Mouse (Mus musculus) left cerebral cortex, postnatal 10 days (tissue): Measurements from ENCODE around the gene Sec14l1. TPM values are rescaled to one million over a fixed set of nuclear protein-coding genes. Genes with fewer than 3 reads are reported as not detected.

Experiments used
- DNase-seq, 2 experiments: peaks; one replicate each; pipeline ENCODE4 v3.0.0; 2021 to 2022; ENCODE audit warnings: low spot score in 2 of 2, mixed read lengths in 1 of 2; ENCODE audit errors: extremely low spot score in 1 of 2
- intact Hi-C: fragments of 180-260 bp; cut with DNase I; formaldehyde crosslinking; loops from one replicate; pipeline ENCODE4 v1.15.1; 2025
- microRNA-seq: library from miRNA; unstranded; fragments of <30 nt; microRNA quantifications from one replicate; pipeline ENCODE4 v1.2.0, GENCODE M21; 2022
- total RNA-seq, 2 experiments: library from RNA; stranded (reverse); gene quantifications; 2 replicates each; pipeline ENCODE4 v1.2.3; 2021

The Sec14l1 gene
- total RNA-seq, 2 experiments from 2014 or later: 144 to 145 TPM

DNA sequence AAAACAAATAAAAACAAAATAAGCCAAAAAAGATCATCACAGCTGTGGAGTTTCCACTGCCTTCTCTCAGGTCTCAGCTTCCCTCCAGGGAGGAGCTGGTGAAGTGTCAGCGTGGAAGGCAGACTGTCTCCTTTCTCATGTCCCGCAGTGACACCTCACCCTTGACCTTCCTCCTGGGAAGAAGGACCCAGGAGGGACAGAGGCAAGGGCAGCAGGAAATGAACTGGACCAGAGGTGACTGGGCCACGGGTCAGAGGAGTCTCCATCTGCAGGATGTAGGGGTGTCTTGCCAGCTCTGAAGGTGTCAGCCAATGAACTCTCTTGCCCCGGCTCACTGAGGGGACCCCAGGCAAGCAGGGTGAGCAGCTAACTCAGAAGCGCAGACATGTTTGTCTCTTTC is 76.6 kb downstream of the Sec14l1 start:
- DNase-seq: peak in 1 of 2 experiments; percentile 52
- intact Hi-C loops: no loop called here

DNA sequence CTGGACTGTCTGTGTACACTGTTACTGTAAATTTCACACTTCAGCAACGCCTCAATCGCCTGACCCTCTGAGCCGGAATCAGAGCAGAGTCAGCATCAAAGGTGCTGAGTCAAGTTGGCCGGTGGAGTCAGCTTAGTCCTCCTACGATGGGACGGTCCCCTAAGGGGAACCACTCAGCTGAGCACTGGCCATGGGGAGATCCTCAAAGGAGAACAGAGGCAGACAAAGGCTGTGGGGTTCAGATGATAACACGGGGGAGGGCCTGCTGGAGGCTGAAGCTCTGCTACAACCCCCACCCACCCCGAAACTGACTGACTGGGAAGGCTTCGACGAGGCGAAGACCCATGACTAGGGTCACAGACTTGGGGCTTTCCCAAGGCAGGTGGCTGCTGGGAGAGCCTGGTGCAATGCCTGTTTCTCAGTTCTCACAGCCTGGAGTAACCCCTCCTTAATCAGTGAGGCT is 79.5 kb downstream of the Sec14l1 start:
- intact Hi-C loops: no loop called here
- no peak for DNase-seq

DNA sequence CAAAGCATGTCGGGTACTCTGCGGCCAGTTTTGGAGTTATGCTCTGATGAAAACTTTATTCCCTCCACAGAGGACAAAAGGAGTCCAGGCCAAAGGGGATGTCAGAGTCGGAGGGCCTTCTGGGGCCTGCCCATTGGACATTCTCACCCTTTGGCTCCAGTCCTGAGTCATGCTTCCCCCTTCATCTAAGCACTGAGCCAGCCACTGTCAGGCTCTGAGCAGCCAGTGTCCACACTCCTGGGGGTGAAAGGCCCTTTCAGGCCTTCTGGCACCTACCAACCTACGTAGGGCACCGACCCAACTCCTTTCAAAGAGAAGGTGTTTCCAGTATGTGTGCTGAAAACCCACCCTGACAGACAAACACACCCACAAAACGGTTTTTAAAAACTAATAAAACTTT is 80.6 kb downstream of the Sec14l1 start:
- no peak for DNase-seq
- intact Hi-C loops: no loop called here

GRCm38 (mm10) chr11:117196681-117197080 is 81.7 kb downstream of the Sec14l1 start:
- no peak for DNase-seq
- intact Hi-C loops: no loop called here

DNA sequence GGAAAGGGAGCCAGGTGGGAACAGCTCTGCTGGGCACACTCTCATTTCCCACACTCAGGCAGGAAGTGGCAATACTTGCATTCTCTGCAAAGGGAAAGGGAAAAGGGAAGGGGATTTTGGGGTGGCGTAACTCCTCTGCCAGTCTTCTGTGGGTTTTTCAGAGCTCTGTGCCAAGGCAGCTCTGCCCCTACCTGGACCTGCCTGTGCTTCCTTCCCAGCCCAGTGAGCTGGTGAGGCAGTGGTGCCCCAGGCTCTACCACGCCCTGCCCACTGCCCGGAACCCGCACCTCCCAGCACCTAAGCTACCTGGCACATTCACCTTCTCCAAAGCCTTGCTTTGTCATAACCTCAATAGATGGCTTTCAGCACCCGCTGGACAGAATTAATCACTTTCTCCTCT is 83.2 kb downstream of the Sec14l1 start:
- intact Hi-C loops: no loop called here
- no peak for DNase-seq

- no peak for DNase-seq
- intact Hi-C loops: no loop called here
These were observed 84.6 kb downstream of the Sec14l1 start, which contains the start of gene Sept9 for GRCm38 (mm10) chr11:117199282-117200175. TSS of gene Sept9 (plus strand) at chr11:117199661.

- no peak for DNase-seq
- intact Hi-C loops: no loop called here
These were observed 86.9 kb downstream of the Sec14l1 start for GRCm38 (mm10) chr11:117201846-117202245.

DNA sequence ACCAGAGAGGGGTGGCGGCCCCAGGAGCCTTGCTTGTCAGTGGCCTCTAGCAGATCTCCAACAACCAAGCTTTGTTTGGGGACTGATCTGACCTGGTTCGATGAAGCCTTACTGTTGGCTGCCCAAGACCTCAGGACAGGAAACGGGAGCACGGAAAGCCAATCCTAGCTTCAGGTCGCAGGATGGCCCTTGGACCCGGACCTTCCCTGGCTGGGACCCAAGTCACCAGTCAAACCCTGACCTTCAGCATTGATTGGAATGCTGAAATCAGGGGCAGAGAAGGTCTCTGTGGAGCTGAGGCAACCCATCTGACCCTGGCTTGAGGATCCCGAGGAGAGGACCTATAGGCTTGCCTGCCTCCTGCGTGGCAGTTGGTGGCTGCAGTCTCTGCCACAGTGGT is 89.6 kb downstream of the Sec14l1 start:
- DNase-seq: no peak
- intact Hi-C loops: no loop called here

DNA sequence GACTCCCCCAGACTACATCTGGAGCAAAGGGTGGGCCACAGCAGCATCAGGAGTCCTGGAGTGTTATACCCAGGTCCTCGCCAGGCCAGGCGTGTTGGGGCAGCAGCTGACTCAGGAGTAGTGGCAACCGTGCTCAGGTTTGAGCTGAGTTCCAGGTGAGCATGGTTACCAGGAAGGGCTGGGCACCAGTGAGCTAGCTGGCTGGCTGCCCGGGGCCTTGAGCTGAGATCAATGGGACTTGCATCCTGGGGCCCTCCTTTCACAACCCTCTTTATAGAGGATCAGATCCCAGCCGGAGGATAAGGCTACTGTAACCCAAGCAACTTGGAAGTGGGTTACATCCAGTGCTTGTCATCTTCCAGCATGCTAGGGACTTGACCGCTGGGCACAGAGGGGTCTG is 90.1 kb downstream of the Sec14l1 start:
- intact Hi-C loops: no loop called here
- no peak for DNase-seq

- no peak for DNase-seq
- intact Hi-C loops: no loop called here
These were observed 90.5 kb downstream of the Sec14l1 start for GRCm38 (mm10) chr11:117205447-117205846.

GRCm38 (mm10) chr11:117207436-117207835 is 92.5 kb downstream of the Sec14l1 start:
- intact Hi-C loops: no loop called here

DNA sequence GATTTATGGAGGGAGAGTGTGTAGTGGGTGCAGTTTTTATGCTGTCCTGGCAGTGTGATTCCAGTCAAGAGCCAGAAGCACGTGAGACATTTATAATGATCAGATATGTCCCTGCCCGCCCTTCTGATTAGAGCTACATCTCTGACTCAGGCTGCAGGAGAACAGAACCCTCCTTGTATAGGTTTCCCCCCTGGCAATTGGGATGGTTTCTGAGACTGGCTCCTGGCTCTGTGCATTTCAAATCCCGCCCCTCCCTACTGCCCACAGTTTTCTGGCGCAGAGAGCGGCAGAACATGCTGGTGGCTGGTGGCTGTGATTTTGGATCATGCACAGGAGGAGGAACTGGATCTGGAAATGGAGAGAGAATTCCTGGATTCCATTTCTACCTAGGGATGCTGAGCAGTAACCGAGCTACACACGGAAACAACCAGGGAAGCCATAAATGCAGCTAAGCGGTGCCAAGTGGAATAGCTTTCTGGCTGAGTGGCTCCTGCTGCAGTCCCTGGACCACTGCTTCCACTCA is 93.2 kb downstream of the Sec14l1 start:
- intact Hi-C loops: no loop called here
- DNase-seq: no peak

More at GRCm38 (mm10) chr11:117207436-117207835, 92.5 kb downstream of the Sec14l1 start:
- no peak for DNase-seq

Small RNAs within 50 kb of the gene (microRNA-seq; reads per million reads assigned to microRNA genes)
- gene Gm24323 (not detected), gene Mir6516 (14.4 reads per million, percentile 35 among the genes with 10 or more reads in this experiment)

Other genes with a start within 250 kb of the Sec14l1 start
- gene Mgat5b, start 196.3 kb upstream of the Sec14l1 start, total RNA-seq: 10 to 100 TPM; 91.5 to 94.4 TPM
- gene Sept9, start 84.5 kb downstream of the Sec14l1 start, total RNA-seq: 10 to 100 TPM; 65.0 to 69.0 TPM